Mouse (Mus musculus) ES-Bruce4 (cell line): ENCODE data around the gene Stat5b.

Source experiments
- CTCF ChIP-seq: IDR thresholded peaks from one replicate; pipeline ENCODE4 v1.8.1; 2011; ENCODE audit warnings: low read depth, low read length
- EP300 ChIP-seq: IDR thresholded peaks from 2 replicates; pipeline ENCODE4 v1.6.1; 2011; ENCODE audit warnings: low read depth, low read length; ENCODE audit not compliant: insufficient read depth
- POLR2A ChIP-seq: IDR thresholded peaks from one replicate; pipeline ENCODE4 v1.8.1; 2011; ENCODE audit warnings: low read length; ENCODE audit not compliant: insufficient read depth

- TF ChIP-seq CTCF (no peak), EP300 (no peak), POLR2A (no peak)
These were observed 1.6 kb upstream of the Stat5b start for GRCm38 (mm10) chr11:100852088-100852487.
